Mouse (Mus musculus): ENCODE measurements at regions not wholly inside any gene's neighbourhood (a gene's known extent, or its start where the extent isn't known, plus 50 kb on each side); places are given as distances from the start of the nearest gene placed in this dataset.

DNA sequence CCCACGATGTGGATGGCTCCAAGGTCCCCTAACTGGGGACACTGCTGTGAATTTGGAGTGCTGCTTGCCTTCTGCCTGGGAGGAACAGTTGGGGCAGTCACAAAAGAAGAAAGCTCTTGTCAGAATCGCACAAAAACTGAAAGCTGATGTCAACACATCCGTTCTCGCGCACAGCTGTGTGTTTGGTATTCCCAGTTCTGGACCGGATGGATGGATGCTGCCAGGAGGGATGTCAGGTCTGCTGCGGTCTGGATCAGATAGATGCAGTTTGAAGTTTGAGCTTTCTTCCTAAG, 141.6 kb upstream of the Plekha5 start:
- Histone ChIP-seq H3K9me3 (ENCODE audit: control insufficient read depth, low read length) (no peaks in the 10 kb centered on the region), H3K4me1 (replicated peaks; ENCODE audit: control insufficient read depth, insufficient read depth, low read length) (no peaks in the 10 kb centered on the region; the same call in 1 of the 2 replicates), H3K9ac (replicated peaks; ENCODE audit: low read depth, low read length) (no peak overlapping the region), H3K4me2 (ENCODE audit: low read length) (no peak overlapping the region), H3K27ac (ENCODE audit: low read length) (no peak overlapping the region), H3K36me3 (ENCODE audit: control insufficient read depth, insufficient read depth) (no peaks in the 10 kb centered on the region), H3K27me3 (replicated peaks; ENCODE audit: control insufficient read depth, insufficient read depth, low read length) (no peaks in the 10 kb centered on the region), H3K4me3 (replicated peaks; ENCODE audit: low read length) (no peak overlapping the region)
- ATAC-seq = peak; percentile 54
- 28% methylated on average over 7 of the region's 7 CpGs for WGBS

DNA sequence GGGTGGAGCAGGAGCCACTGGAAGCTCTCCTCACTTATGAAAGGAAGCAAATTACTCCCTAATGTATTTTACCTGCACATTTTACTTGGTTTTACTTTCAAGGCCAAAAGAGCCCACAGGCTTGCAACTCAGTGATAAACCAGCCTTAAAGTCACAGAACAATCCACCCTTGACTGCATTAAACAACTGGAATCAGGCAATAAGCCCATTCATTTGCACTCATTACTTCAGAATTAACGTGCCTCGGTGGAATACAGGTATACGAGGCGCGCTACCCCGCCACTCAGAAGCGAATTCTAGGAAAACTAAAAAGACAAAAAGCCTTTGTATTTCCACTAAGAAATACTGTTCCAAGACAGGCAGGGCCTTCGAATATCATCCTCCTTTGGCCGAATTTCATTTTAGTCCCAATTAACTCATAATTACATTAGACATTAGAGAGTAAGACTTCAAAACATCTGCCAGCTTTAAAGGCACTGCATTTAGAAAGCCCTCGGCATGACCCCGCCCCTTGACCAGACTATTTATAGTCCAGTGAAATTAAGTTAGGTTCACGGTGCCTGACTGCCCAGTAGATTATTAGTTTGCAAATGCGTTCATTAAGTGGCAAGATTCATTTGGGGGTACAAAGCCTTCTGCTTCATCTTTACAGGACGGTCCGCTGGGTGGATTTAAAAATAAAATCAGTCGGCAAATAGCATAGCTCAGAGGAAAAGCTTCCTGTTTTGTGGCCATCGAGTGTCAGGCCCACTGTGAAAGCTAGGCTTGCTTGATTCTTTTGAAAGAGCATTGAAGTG, 142.2 kb upstream of the Plekha5 start:
- no peaks in the 10 kb centered on the region for H3K27me3 ChIP-seq (replicated peaks; ENCODE audit: control insufficient read depth, insufficient read depth, low read length)
- no peak overlapping the region for H3K4me3 ChIP-seq (replicated peaks; ENCODE audit: low read length)
- H3K4me2 ChIP-seq (ENCODE audit: low read length) = no peak overlapping the region
- no peaks in the 10 kb centered on the region; the same call in 1 of the 2 replicates for H3K4me1 ChIP-seq (replicated peaks; ENCODE audit: control insufficient read depth, insufficient read depth, low read length)
- H3K27ac ChIP-seq (ENCODE audit: low read length) = no peak overlapping the region
- WGBS = 18% methylated on average over 17 of the region's 17 CpGs
- H3K9ac ChIP-seq (replicated peaks; ENCODE audit: low read depth, low read length) = no peak overlapping the region
- no peaks in the 10 kb centered on the region for H3K9me3 ChIP-seq (ENCODE audit: control insufficient read depth, low read length)
- H3K36me3 ChIP-seq (ENCODE audit: control insufficient read depth, insufficient read depth) = no peaks in the 10 kb centered on the region
- ATAC-seq = peak; percentile 20; the same call in 1 of the 2 replicates

DNA sequence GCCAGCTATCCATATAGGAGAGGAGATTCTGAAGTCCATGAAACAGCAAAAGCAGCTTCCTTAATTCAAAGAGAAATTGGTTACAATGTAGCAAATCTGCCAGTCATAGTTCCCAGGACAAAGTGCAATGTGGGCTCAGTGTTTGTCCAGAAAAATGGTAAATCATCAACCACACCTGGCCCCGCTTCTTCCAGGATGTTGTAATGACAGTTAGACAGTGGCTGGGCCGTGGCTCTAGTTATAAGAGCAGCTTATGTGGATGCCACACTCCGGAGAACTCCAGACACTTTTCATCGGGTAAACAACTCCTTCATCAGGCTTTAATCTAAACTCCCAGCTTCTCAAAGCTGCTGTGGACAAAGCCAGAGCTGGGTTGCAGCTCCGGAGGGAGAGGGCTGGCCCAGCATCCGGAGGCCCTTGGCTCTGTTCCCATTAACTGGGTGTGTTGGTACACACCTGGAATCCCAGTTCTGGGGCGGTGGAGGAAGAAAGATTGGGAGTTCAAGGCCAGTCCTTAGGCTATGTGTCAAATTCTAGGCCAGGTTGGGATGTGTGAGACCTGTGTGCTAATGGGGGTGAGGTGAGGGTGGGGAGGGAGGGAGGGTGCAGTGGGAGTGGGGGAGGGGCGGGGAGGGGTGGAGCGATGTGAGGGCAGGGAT, 142.9 kb upstream of the Plekha5 start:
- Histone ChIP-seq H3K4me1 (replicated peaks; ENCODE audit: control insufficient read depth, insufficient read depth, low read length) (no peaks in the 10 kb centered on the region; the same call in 1 of the 2 replicates), H3K4me3 (replicated peaks; ENCODE audit: low read length) (no peak overlapping the region), H3K27me3 (replicated peaks; ENCODE audit: control insufficient read depth, insufficient read depth, low read length) (no peaks in the 10 kb centered on the region), H3K9me3 (ENCODE audit: control insufficient read depth, low read length) (no peaks in the 10 kb centered on the region), H3K27ac (ENCODE audit: low read length) (no peak overlapping the region), H3K36me3 (ENCODE audit: control insufficient read depth, insufficient read depth) (no peaks in the 10 kb centered on the region), H3K4me2 (ENCODE audit: low read length) (no peak overlapping the region), H3K9ac (replicated peaks; ENCODE audit: low read depth, low read length) (no peak overlapping the region)
- no peak for ATAC-seq
- 43% methylated on average over 8 of the region's 9 CpGs for WGBS

DNA sequence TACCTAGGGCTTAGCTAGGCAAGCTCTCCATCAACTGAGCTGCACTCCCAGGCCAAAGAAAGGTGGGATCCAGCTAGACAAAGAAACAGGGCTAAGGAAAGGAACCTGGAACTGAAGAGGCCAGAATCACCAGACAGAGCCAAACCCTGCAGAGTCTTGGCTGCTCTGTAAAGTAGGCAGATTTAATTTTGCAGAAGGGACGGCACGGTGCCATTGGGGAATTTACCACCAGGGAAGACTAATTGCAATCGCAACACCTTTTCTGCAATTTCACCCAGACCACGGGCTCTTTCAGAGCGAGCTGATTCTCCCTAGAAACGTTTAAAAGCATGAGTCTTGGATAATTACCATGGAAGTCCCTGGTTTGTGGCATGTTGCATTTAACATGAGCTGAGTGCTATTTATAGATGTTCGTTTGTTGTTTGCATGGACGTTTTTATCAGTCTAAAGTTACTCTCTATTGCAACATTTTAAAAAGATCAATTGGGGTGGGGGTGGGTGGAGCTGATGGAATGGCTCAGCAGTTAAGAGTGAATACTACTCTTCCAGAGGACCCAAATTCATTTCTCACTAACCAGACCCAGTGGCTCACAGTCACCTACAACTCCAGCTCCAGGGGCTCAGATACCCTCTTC, 144.0 kb upstream of the Plekha5 start:
- no peaks in the 10 kb centered on the region for H3K27me3 ChIP-seq (replicated peaks; ENCODE audit: control insufficient read depth, insufficient read depth, low read length)
- ATAC-seq = peak; percentile 48; the same call in 1 of the 2 replicates
- H3K27ac ChIP-seq (ENCODE audit: low read length) = no peak overlapping the region
- no peaks in the 10 kb centered on the region for H3K9me3 ChIP-seq (ENCODE audit: control insufficient read depth, low read length)
- no peaks in the 10 kb centered on the region for H3K36me3 ChIP-seq (ENCODE audit: control insufficient read depth, insufficient read depth)
- H3K4me2 ChIP-seq (ENCODE audit: low read length) = no peak overlapping the region
- H3K4me3 ChIP-seq (replicated peaks; ENCODE audit: low read length) = no peak overlapping the region
- no peaks in the 10 kb centered on the region; the same call in 1 of the 2 replicates for H3K4me1 ChIP-seq (replicated peaks; ENCODE audit: control insufficient read depth, insufficient read depth, low read length)
- no peak overlapping the region for H3K9ac ChIP-seq (replicated peaks; ENCODE audit: low read depth, low read length)
- 47% methylated on average over 8 of the region's 8 CpGs for WGBS

DNA sequence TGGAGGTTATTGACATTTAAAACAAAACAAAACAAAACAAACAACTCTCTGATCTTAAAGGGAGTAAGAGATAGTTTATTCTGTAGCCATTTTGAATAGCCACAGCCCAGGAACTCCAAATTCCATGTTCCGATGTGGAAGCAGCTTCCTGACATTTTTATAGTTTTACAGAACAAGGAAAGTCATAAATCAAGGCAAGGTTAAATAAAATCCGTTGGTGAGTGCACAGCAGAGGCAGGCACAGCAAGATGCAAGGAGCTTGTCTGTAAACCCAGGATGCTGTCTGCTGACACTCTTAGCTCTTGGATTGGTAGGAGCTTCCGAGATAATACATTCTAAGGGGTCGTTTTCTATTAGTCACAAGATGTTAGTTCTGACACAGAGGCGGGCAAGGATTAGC, 145.1 kb upstream of the Plekha5 start:
- Histone ChIP-seq H3K4me1 (replicated peaks; ENCODE audit: control insufficient read depth, insufficient read depth, low read length) (no peaks in the 10 kb centered on the region; the same call in 1 of the 2 replicates), H3K9ac (replicated peaks; ENCODE audit: low read depth, low read length) (no peak overlapping the region), H3K27ac (ENCODE audit: low read length) (no peak overlapping the region), H3K4me2 (ENCODE audit: low read length) (no peak overlapping the region), H3K9me3 (ENCODE audit: control insufficient read depth, low read length) (no peaks in the 10 kb centered on the region), H3K36me3 (ENCODE audit: control insufficient read depth, insufficient read depth) (no peaks in the 10 kb centered on the region), H3K27me3 (replicated peaks; ENCODE audit: control insufficient read depth, insufficient read depth, low read length) (no peaks in the 10 kb centered on the region), H3K4me3 (replicated peaks; ENCODE audit: low read length) (no peak overlapping the region)
- WGBS = 71% methylated on average over 5 of the region's 5 CpGs
- ATAC-seq = no peak

DNA sequence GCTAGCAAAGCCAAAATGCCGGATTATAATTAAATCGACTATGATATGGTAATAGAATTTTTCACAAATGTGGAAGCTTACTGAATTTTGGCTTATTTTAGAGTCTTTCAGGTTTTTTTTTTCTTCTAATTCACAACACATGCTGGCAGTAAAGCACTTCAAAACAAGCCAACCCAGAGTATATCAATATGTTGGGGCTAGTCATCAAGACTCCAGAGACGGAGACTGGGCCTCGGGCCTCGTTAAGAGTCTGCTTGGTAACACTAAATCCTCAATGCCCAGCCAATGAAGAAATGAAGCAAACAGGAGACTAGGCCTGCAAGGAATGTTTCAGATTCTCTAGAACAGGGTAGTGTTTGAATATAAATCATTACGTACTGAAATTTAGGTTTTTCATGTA, 153.3 kb upstream of the Plekha5 start:
- no peak overlapping the region for H3K27ac ChIP-seq (ENCODE audit: low read length)
- no peaks in the 10 kb centered on the region for H3K27me3 ChIP-seq (replicated peaks; ENCODE audit: control insufficient read depth, insufficient read depth, low read length)
- H3K4me3 ChIP-seq (replicated peaks; ENCODE audit: low read length) = no peak overlapping the region
- no peak for ATAC-seq
- H3K4me1 ChIP-seq (replicated peaks; ENCODE audit: control insufficient read depth, insufficient read depth, low read length) = no peaks in the 10 kb centered on the region
- H3K36me3 ChIP-seq (ENCODE audit: control insufficient read depth, insufficient read depth) = no peaks in the 10 kb centered on the region
- no peaks in the 10 kb centered on the region for H3K9me3 ChIP-seq (ENCODE audit: control insufficient read depth, low read length)
- no peak overlapping the region for H3K4me2 ChIP-seq (ENCODE audit: low read length)
- H3K9ac ChIP-seq (replicated peaks; ENCODE audit: low read depth, low read length) = no peak overlapping the region
- WGBS = 60% methylated on average over 6 of the region's 6 CpGs

DNA sequence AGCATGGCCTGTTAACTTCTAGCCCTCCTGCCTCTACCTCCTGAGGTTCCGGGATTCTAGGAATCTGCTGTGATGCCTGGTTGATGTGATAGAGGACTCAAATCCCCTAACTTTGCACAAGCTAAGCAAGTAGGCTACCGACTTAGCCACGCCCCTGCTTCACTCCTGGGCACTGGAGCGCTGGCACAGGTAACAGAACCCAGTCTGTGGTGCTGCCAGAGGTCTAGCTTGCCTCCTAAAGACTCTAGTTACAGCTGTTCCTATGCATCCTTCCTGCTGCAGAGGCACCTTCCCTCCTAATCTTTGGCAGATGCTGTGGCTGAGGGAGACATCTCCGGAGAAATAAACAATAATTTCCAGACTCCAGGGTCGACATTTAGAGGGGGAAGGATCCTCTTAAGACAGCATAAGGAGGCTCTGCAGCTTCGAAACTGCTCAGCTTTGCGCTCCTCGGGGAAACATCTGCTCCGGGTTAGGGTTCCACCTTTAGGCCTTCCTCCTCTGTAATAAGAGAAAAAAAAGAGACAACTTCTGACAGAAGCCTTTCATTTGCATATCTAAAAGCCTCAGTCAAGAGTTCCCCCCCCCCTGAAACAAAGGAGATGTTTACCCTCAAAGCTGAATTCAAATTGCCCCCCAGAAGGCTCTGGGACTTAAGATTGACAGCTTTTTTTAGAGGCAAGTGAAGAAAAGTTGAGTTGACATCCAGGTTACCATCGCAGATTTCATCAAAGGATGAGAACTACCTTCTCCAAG, 155.4 kb upstream of the Plekha5 start:
- Histone ChIP-seq H3K4me1 (replicated peaks; ENCODE audit: control insufficient read depth, insufficient read depth, low read length) (no peaks in the 10 kb centered on the region), H3K27me3 (replicated peaks; ENCODE audit: control insufficient read depth, insufficient read depth, low read length) (no peaks in the 10 kb centered on the region), H3K36me3 (ENCODE audit: control insufficient read depth, insufficient read depth) (no peaks in the 10 kb centered on the region), H3K4me3 (replicated peaks; ENCODE audit: low read length) (no peak overlapping the region), H3K27ac (ENCODE audit: low read length) (no peak overlapping the region), H3K9me3 (ENCODE audit: control insufficient read depth, low read length) (no peaks in the 10 kb centered on the region), H3K9ac (replicated peaks; ENCODE audit: low read depth, low read length) (no peak overlapping the region), H3K4me2 (ENCODE audit: low read length) (no peak overlapping the region)
- 40% methylated on average over 11 of the region's 11 CpGs for WGBS
- peak; percentile 73 for ATAC-seq

DNA sequence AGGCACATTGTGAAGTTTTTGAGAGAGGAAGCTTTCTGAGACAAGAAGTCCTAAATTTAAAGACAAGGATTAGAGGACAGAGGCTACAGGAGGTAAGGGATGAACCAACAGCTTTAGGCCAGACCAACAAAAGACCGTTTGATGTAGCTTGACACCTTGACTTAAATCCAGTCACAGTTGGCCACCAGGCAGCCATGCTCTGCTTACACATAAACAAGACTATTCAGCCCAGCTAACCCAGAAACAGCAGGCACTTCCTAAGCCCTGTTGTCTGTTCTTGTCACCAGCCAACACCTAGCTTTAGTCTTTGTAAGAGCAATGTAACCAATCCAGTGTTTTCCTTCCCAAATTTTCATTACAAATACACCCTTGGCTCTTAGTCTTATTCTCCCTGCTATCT, 159.9 kb upstream of the Plekha5 start:
- no peak overlapping the region for H3K9ac ChIP-seq (replicated peaks; ENCODE audit: low read depth, low read length)
- H3K4me1 ChIP-seq (replicated peaks; ENCODE audit: control insufficient read depth, insufficient read depth, low read length) = no peaks in the 10 kb centered on the region
- H3K9me3 ChIP-seq (ENCODE audit: control insufficient read depth, low read length) = no peaks in the 10 kb centered on the region
- no peak overlapping the region for H3K27ac ChIP-seq (ENCODE audit: low read length)
- H3K27me3 ChIP-seq (replicated peaks; ENCODE audit: control insufficient read depth, insufficient read depth, low read length) = no peaks in the 10 kb centered on the region
- no peak for ATAC-seq
- 13% methylated on average over 1 of the region's 1 CpGs for whole genome bisulfite sequencing
- H3K4me2 ChIP-seq (ENCODE audit: low read length) = no peak overlapping the region
- no peak overlapping the region for H3K4me3 ChIP-seq (replicated peaks; ENCODE audit: low read length)
- H3K36me3 ChIP-seq (ENCODE audit: control insufficient read depth, insufficient read depth) = no peaks in the 10 kb centered on the region

DNA sequence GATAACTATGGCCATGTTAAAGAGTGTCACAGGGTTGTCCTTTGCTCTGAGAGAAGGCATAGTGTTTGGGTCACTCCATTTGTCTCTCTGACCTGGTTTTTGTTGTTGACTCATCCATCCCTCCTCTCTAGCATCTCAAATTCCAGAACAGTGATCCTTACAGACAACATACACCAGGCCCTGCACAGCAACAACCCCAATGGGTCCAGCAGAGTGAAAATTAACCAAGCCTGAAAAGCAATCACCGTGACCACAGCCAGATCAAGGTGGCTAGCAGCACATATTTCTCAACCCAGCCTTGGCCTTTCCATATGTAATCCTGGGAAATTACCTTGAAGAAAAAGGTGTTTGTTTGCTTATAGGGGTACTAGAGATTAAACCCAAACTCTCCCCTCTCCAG, 162.0 kb upstream of the Plekha5 start:
- Histone ChIP-seq H3K4me1 (replicated peaks; ENCODE audit: control insufficient read depth, insufficient read depth, low read length) (no peaks in the 10 kb centered on the region), H3K4me3 (replicated peaks; ENCODE audit: low read length) (no peak overlapping the region), H3K27me3 (replicated peaks; ENCODE audit: control insufficient read depth, insufficient read depth, low read length) (no peaks in the 10 kb centered on the region), H3K27ac (ENCODE audit: low read length) (no peak overlapping the region), H3K4me2 (ENCODE audit: low read length) (no peak overlapping the region), H3K36me3 (ENCODE audit: control insufficient read depth, insufficient read depth) (no peaks in the 10 kb centered on the region), H3K9me3 (ENCODE audit: control insufficient read depth, low read length) (no peaks in the 10 kb centered on the region), H3K9ac (replicated peaks; ENCODE audit: low read depth, low read length) (no peak overlapping the region)
- no peak for ATAC-seq
- WGBS = 100% methylated on average over 1 of the region's 1 CpGs
